Mouse (Mus musculus) C2C12 (cell line): ENCODE results near the gene Nrp1. TPM values are rescaled to one million over a fixed set of nuclear protein-coding genes. Genes with fewer than 3 reads are reported as not detected.

Source experiments
- H3K27me3 ChIP-seq: one replicate; pipeline ENCODE4 v1.6.1; 2011; ENCODE audit not compliant: control insufficient read depth, insufficient read depth, insufficient read length
- H3K36me3 ChIP-seq: one replicate; pipeline ENCODE4 v1.6.1; 2011; ENCODE audit not compliant: control insufficient read depth, insufficient read depth
- H3K4me3 ChIP-seq: one replicate; pipeline ENCODE4 v1.5.1; 2011; ENCODE audit warnings: mild to moderate bottlenecking, control low read depth; ENCODE audit not compliant: poor library complexity, insufficient read depth, severe bottlenecking
- H3K79me2 ChIP-seq: one replicate; pipeline ENCODE4 v1.6.1; 2011; ENCODE audit not compliant: control insufficient read depth, insufficient read depth
- H3K79me3 ChIP-seq: one replicate; pipeline ENCODE4 v1.6.1; 2011; ENCODE audit warnings: low read depth, control low read depth
- H3ac ChIP-seq: one replicate; pipeline ENCODE3; 2011; ENCODE audit warnings: low read depth; ENCODE audit not compliant: control insufficient read depth, insufficient read length
- CEBPB ChIP-seq: IDR thresholded peaks from one replicate; pipeline ENCODE4 v1.6.1; 2011; ENCODE audit warnings: low read depth, mild to moderate bottlenecking, control low read depth, moderate library complexity
- CTCF ChIP-seq: IDR thresholded peaks from one replicate; pipeline ENCODE4 v1.5.1; 2011; ENCODE audit not compliant: control insufficient read depth, insufficient read depth, insufficient read length
- FOSL1 ChIP-seq: IDR thresholded peaks from one replicate; pipeline ENCODE4 v1.8.0; 2011; ENCODE audit warnings: mild to moderate bottlenecking, low read length; ENCODE audit not compliant: poor library complexity, insufficient read depth, severe bottlenecking
- MAX ChIP-seq: IDR thresholded peaks from one replicate; pipeline ENCODE4 v1.6.1; 2011; ENCODE audit warnings: mild to moderate bottlenecking, control low read depth
- MYOD1 ChIP-seq: IDR thresholded peaks from one replicate; pipeline ENCODE4 v1.6.1; 2011; ENCODE audit warnings: low read depth; ENCODE audit not compliant: control insufficient read depth, insufficient read length
- MYOG ChIP-seq: IDR thresholded peaks from one replicate; pipeline ENCODE4 v1.6.1; 2011; ENCODE audit not compliant: control insufficient read depth, insufficient read length; ENCODE audit errors: extremely low read depth
- USF1 ChIP-seq: IDR thresholded peaks from one replicate; pipeline ENCODE4 v1.6.1; 2011; ENCODE audit warnings: low read depth, mild to moderate bottlenecking, control low read depth, moderate library complexity
- polyA plus RNA-seq: library from polyadenylated mRNA; unstranded; fragments of >200 nt; fragmentation: generic; extraction: Trizol; gene quantifications from one replicate; pipeline ENCODE4 v1.2.1, GENCODE M21; 2012; ENCODE audit warnings: missing spikeins

The Nrp1 gene
- polyA plus RNA-seq, 1 experiment: 19.1 TPM

DNA sequence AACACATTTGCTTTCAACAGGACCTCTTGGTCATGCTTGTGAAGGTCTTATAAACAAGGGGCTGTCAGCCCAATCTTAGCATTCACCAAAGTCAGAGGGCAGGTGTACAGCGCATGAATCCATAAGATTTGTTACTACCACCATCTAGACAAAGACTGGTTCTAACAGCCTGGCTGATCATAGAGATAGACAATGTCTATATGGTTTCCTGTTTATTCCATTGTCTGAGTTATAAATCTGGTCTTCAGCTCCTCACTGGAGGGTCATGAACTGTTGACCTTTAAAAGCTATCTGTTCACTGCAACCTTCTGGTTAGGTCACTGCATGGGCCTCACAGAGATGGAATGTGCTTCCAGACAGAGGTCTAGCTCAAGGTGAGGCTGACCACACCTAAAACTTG is 130.9 kb downstream of the Nrp1 start:
- no peaks in the 10 kb centered on the region for H3K79me2 ChIP-seq
- H3K27me3 ChIP-seq: no peaks in the 10 kb centered on the region
- H3ac ChIP-seq: no peak overlapping the region
- no peak overlapping the region for H3K4me3 ChIP-seq
- no peak for TF ChIP-seq FOSL1
- TF ChIP-seq CTCF: no peak
- TF ChIP-seq MYOD1: no peak
- TF ChIP-seq USF1: no peak
- TF ChIP-seq MYOG: no peak
- TF ChIP-seq CEBPB: no peak
- TF ChIP-seq MAX: no peak
- no peaks in the 10 kb centered on the region for H3K79me3 ChIP-seq
- peaks cover 15% of the 10 kb centered on the region for H3K36me3 ChIP-seq

DNA sequence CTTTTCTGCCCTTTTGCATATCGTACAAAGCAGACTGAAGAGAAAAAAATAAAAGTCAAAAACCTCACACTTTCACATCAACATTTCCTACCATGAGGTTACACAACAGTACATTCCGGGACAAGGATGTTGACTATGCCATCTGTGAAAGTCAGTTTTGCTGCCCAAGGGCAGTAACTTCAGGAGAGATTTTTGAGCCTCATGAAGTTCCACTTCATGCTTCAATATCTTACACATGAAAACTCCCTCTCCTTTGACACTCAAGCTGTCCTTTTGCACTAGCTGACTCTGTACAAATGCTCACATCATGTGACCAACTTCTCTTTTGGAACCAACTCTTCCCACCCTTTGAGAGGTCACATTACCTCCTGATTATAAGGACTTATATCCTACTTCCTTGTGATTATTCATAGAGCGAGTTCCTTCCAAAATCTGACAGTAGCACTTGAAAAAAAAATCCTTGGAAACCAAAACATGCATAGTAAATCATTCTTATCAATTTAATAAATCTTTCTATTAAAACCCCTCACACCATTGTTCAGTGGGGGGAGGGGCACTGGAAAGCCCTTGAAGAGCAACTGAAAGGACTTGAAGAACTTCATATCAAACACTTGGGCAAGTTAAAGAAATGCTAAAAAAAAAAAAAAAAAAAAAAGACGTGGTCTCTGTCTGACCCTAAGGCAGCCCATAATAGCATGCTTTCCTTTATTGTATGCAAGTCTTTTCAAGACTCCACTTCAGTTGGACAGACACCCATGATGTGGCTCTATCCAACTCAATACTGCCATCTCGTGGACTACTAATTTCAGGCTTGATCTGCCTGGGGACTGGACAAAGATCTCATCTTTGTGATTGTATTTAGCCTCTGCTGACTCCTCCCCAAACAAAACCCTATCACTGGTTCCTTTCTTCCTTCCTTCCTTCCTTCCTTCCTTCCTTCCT is 133.0 kb downstream of the Nrp1 start:
- H3K36me3 ChIP-seq: peaks cover 23% of the 10 kb centered on the region
- no peaks in the 10 kb centered on the region for H3K79me2 ChIP-seq
- H3K79me3 ChIP-seq: no peaks in the 10 kb centered on the region
- TF ChIP-seq CEBPB (no peak), CTCF (peak; percentile 32), USF1 (peak; percentile 56)
- no peak overlapping the region for H3ac ChIP-seq
- H3K4me3 ChIP-seq: no peak overlapping the region
- no peaks in the 10 kb centered on the region for H3K27me3 ChIP-seq

- Histone ChIP-seq H3K36me3 (peaks cover 39% of the 10 kb centered on the region), H3ac (no peak overlapping the region), H3K4me3 (no peak overlapping the region), H3K79me3 (no peaks in the 10 kb centered on the region), H3K79me2 (no peaks in the 10 kb centered on the region), H3K27me3 (no peaks in the 10 kb centered on the region)
- no peak for TF ChIP-seq CEBPB
- no peak for TF ChIP-seq USF1
- no peak for TF ChIP-seq MAX
- no peak for TF ChIP-seq MYOG
- TF ChIP-seq CTCF: no peak
- TF ChIP-seq MYOD1: no peak
- no peak for TF ChIP-seq FOSL1
Measured at GRCm38 (mm10) chr8:128493801-128494200, 135.4 kb downstream of the Nrp1 start.

- Histone ChIP-seq H3ac (no peak overlapping the region), H3K79me2 (no peaks in the 10 kb centered on the region), H3K27me3 (no peaks in the 10 kb centered on the region), H3K4me3 (no peak overlapping the region), H3K36me3 (peaks cover 47% of the 10 kb centered on the region), H3K79me3 (no peaks in the 10 kb centered on the region)
- TF ChIP-seq MYOD1: no peak
- TF ChIP-seq CEBPB: no peak
- no peak for TF ChIP-seq FOSL1
- TF ChIP-seq USF1: no peak
- TF ChIP-seq MYOG: no peak
- no peak for TF ChIP-seq MAX
- TF ChIP-seq CTCF: no peak
Measured at GRCm38 (mm10) chr8:128498836-128499235, 140.4 kb downstream of the Nrp1 start.

GRCm38 (mm10) chr8:128504136-128504829 is 145.9 kb downstream of the Nrp1 start:
- Histone ChIP-seq H3K79me2 (no peaks in the 10 kb centered on the region), H3K4me3 (no peak overlapping the region), H3K36me3 (peaks cover 19% of the 10 kb centered on the region), H3ac (no peak overlapping the region), H3K79me3 (no peaks in the 10 kb centered on the region), H3K27me3 (no peaks in the 10 kb centered on the region)
- no peak for TF ChIP-seq USF1
- TF ChIP-seq MYOD1: no peak
- no peak for TF ChIP-seq FOSL1
- no peak for TF ChIP-seq CEBPB
- no peak for TF ChIP-seq MYOG
- no peak for TF ChIP-seq CTCF
- no peak for TF ChIP-seq MAX
